Mouse (Mus musculus) olfactory bulb, adult 2 months (tissue): ENCODE data around the gene Lipc.

Experiments used
- CTCF ChIP-seq: fragments of 200-500 bp; IDR thresholded peaks from 2 replicates; pipeline ENCODE4 v1.5.1; 2012; ENCODE audit warnings: low read depth, mild to moderate bottlenecking, low read length, moderate library complexity; ENCODE audit not compliant: insufficient read depth
- POLR2A ChIP-seq: fragments of 200-500 bp; IDR thresholded peaks from 2 replicates; pipeline ENCODE4 v1.6.1; 2012; ENCODE audit warnings: mild to moderate bottlenecking, low read depth, low read length, moderate library complexity; ENCODE audit not compliant: insufficient read depth

GRCm38 (mm10) chr9:70987210-70987609 lies 35.2 kb upstream of the Lipc start:
- TF ChIP-seq POLR2A (no peak), CTCF (no peak)
